Mouse (Mus musculus) gastrocnemius, postnatal 25 days (tissue): ENCODE measurements around the gene Chrm1. TPM values are rescaled to one million over a fixed set of nuclear protein-coding genes. Genes with fewer than 3 reads are reported as not detected.
"Not testable (repeated sequence)": the region's sequence is repeated elsewhere in the genome, so short reads cannot be mapped to it uniquely, and the experiment has no call there.

Source experiments
- DNase-seq: peaks from one replicate; pipeline ENCODE4 v3.0.0; 2022
- total RNA-seq, 2 experiments: library from RNA; stranded (reverse); gene quantifications; 1 replicate in 1 of 2; 2 replicates in 1 of 2; pipeline ENCODE4 v1.2.3; 2021

Gene Chrm1
- total RNA-seq, 2 experiments from 2014 or later: not detected

DNA sequence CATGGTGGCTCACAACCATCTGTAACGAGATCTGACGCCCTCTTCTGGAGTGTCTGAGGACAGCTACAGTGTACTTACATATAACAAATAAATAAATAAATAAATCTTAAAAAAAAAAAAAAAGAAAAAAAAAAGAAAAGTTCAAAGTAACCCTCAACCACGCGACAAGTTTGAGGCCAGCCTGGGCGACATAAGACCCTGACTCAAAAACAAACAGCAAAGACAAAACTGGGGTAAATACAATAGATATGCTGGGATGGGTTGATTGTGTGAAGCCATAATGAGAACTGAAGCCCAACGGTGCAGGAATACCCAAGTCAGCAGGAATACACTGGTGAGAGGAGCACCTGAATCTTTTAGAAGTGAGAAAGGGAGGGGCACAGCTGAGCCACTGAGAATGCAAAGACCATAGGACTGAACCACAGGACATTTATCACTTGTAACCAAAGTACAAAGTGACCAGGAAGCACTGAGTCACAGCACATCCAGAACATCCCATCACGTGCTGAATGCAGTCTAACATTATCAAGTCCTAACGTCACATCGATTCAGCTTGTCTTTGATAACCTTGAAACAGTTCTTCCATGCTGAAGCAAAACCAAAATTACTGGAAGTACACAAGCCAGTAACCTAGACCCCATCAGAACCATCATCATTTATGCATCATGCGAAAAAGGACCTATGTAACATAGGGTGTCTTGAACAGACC, 53.3 kb downstream of the Chrm1 start:
- DNase-seq: no peak

DNA sequence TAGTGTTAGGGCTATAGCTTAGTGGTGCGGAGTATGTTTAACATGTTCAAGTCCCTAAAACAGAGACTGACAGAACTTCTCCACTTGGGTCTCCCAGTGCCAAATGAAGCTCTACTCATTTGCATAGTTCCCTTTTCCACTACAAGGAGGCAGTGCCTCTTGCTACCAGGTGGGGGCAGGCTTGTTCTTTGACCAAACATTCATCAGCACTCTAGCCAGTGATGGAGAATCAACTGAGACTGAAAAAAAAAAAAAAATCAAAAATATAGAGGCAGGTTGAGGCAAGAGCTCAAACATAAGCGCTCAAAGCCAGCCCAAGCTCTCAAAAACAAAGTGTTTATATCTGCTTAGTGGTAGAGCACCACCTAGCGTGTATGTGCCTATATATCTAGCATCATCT, 54.8 kb downstream of the Chrm1 start:
- peak; percentile 43 for DNase-seq

DNA sequence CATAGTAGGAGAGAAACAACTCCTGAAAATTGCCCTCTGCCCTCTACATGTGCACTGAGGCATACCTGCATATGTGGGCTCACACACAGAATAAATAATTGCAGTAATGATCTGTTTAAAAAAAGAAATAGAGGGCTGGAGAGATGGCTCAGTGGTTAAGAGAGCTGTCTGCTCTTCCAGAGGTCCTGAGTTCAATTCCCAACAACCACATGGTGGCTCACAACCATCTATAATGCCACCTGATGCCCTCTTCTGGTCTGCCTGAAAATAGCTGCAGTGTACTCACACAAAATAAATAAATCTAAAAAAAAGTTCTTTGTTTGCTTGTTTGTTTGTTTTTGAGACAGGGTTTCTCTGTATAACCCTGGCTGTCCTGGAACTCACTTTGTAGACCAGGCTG, 55.4 kb downstream of the Chrm1 start:
- not testable (repeated sequence) for DNase-seq

DNA sequence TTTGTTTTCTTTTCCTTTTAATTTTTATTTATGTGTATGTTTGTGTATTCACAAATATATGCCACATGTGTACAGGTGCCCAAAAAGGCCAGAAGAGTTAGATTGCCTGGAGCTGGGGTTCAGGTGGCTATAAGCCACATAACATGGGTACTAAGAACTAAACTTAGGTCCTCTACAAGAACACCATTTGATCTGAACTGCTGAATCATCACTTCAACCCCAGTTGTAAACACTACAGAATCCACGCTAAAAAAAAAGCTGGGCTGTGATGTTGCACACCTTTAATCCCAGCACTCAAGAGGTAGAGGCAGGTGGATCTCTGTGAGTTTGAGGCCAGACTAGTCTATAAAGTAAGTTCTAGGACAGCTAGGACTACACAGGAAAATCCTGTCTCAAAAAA, 57.8 kb downstream of the Chrm1 start:
- DNase-seq: no peak

DNA sequence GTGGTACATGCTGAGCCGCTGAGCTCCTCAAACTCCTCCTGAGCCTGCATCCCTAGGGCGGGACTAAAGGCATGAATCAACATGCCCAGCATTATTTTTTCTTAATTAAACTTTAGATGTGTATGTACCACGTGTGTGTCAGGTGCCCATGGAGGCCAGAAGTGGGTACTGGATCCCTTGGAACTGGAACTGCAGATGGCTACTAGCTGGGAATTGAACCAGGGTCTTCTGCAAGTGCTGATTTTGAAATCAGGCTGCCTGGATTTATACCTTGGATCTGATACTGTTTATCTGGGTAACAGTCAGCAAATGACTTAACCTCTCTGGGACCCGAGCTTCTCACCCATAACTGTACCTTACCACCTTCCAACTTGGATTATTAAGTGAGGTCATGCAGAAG, 58.4 kb downstream of the Chrm1 start:
- DNase-seq: no peak

DNA sequence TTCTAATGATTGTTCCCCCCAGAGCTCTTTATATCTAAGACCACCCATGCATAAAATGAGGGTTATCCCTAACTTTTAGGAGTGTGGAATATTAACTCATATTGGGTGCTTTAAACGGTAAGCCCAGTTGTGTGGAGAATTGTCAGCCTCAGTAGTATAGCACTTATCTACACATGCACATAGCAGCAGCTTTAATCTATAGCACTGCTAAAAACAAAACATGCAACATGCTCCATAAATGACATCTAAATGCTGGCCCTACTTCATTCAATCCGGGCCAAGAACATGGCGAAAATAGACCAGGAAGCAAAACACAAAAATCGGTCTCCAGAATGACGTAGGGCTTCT, 58.9 kb downstream of the Chrm1 start:
- DNase-seq: no peak

DNA sequence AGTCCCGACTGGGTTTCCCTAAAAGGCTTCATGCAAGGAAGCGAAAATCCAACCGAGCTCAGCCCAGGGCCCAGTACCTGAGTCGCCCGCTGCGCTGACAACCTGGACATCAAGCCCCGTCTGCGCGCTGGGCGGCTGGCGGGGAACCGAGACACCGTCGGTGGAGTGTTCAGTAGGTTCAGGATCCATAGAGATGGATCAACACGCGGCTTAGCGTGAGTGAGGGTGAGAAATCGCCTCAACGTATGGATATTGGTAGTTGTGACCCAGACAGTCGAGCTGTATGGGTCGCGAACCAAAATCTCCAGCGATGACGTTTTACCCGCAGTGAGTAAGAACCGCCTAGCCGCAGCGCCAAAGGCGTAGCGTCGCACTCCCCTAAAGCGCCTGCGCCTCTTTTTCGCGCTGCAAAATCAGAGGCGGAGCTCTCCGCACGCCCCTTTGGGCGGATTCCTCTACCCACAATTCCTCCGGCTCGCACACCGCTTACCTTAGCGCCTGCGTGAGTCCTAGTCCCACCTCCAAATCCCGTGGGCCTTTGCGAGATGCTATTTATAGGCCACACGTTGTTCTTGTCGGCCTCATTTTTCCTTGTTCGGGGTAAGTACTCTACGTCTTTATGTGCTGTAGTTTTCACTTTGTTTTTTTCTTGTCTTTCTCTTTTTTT, 59.5 kb downstream of the Chrm1 start, which contains the start of gene Slc3a2:
Slc3a2 (minus strand) TSS at position 463 of the 667 bp plus-strand sequence.
- peak; percentile 96 for DNase-seq

DNA sequence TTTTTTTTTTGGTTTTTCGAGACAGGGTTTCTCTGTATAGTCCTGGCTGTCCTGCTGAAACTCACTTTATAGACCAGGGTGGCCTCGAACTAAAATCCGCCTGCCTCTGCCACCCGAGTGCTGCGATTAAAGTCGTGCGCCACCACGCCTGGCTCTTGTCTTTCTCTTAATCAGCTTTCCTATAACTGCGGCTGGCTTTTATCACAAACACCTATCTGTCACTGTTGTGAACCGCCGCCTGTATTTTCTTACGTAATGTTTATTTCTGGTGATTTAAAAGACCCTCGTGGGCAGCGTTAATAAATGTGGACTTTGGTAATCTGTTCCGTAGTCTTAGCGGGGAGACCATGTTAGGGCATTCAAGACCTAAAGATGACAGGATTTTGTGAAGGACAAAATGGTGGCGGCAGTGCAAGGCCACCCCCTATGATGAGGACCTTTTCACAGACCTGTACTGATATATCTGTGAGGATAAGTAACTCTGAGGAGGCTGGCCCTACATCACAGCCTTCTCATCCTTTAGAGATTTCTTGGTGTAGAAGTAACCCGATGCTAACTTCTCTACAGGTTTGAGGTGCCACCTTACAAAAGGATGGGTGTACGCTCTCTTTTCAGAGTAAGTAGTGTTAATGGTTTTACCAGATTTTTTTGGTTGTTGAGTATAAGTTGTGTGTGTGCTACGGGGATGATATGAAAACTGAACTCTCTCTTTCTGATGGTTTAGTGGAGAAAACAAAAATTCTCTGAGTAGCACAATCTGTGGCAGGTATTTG, 60.2 kb downstream of the Chrm1 start:
- DNase-seq: no peak

DNA sequence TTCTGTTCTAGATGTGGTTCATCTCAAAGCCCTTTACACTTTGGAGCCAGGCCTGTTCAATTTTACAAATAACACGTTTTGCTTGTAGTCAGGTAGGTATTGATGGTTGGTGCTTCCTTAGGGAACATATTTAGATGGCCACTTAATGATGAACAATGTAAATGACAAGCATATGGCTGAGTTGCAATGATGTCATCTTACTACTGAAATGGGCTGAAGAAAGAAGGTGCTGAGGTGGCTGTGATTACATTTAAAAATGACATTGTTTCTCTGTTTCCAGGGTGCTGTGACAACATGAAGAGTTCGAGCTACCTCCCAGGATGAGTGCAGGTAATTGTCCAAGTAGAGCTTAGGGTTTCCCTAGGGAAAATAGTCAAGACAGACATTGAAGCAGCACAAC, 60.8 kb downstream of the Chrm1 start:
- DNase-seq: no peak

DNA sequence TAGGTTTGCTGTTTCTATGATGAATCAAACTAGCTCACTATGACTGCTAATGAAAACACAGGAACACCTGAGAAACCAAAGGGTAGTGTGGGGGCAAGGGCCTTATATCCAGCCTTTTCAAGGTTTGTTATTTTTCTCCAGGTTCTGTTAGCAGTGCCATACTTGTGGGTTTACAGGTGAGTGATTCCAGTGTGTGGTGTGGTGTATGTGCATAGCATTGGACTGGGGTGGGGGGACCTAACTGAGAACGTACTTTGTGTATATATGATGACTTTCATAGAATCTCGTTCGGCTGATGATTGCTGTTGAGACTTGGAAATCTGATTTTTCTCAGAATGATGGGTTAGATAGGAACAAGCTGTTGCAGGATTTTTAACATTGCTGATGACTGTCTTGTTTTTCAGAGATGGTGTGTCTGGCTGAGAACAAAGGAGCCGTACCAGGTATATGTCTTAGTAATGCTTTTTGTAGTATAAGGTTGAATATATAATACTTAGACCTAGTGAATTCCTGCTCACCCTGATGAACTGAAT, 61.6 kb downstream of the Chrm1 start:
- no peak for DNase-seq

DNA sequence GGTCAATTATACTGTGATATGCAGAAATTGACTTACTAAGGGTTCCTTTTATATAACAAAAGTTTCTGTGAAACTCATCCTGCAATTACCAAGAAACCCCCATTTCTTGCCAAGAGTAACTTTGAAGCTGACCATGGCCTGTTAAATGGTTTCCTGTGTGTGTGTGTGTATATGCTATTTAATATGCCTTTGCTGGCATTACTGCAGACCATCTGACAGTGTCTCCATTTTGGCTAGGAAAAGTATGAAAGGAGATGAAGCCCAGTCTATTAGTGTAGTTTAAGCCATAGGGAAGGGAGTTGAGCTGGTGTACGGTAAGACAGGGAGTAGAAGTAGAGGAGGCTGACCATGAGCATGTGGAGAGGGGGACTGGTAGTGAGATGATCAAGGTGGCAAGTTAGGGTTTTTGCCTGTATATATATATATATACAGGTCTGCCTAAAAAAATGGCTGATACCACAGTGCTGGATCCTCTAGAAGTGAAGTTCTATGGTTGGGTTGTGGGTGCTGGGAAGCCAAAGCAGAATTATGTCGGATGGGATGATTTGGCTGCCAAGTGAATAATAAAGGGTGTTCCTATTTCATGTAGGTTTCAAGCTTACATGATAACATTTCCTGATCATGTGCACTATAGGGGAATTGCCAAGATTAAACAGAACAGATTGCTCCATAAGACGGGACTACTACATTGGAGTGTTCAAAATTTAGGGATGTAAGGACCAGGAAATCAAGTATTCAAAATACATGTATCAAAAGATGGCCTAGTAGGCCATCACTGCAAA, 63.2 kb downstream of the Chrm1 start:
- DNase-seq: no peak

DNA sequence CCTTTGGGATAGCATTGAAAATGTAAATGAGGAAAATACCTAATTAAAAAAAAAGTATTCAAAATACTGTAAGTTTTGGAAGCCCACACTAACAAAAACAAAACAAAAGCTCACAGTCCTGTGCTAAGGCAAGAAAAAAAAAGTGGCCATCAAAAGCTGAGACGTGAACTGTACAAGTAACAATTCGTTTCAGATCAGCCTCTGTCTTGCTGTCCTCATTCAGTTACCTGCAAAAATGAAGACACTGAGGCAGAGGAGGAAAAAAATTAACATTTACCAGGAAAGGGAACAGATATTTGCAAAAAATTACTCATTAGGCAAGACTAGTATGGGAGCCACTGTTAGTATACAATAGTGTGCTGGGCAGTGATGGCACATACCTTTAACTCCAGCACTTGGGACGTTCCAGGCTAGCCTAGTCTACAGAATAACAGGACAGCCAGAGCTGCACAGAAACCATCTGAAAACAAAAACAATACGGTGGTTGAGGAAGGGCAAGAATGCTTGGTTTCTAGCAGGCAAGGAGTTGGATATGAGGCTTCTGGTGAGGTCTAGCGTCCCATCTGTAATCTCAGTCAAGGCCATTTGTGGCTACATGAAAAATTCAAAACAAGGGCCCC, 64.0 kb downstream of the Chrm1 start:
- no peak for DNase-seq

DNA sequence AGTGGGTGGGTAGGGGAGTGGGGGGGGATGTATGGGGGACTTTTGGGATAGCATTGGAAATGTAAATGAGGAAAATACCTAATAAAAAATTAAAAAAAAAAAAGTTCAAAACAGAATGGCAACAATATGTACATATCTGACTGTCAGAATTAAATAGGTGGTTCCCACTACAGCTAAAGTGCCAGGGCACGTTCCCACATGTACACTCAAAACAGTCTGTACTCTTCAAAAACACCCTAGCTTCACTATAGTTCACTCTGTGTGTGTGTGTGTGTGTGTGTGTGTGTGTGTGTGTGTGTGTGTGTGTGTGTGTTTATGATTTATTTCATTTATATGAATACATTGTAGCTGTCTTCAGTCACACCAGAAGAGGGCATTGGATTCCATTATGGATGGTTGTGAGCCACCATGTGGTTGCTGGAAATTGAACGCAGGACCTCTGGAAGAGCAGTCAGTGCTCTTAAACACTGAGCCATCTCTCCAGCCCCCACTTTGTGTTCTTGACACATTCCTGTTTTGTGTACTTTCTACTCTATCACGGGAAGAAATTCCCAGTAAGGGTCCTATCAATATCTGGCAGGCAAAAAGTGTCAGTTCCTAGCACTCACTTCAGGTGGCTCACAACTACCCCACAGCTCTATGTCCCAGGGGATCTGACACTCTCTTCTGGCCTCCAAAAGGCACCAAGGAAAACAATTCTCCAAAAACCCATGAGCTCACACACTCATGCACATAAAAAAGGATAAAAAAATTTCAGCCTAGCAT, 64.9 kb downstream of the Chrm1 start:
- not testable (repeated sequence) for DNase-seq

Other genes starting within 250 kb of the Chrm1 start
- not detected for gene Slc22a8, start 72.5 kb upstream of the Chrm1 start, total RNA-seq
- not detected for gene Slc22a6, start 45.8 kb upstream of the Chrm1 start, total RNA-seq
- 10 to 100 TPM; 26.7 to 34.6 TPM for gene Slc3a2, start 59.6 kb downstream of the Chrm1 start, total RNA-seq
- 10 to 100 TPM; 16.9 to 18.2 TPM for gene Wdr74, start 72.0 kb downstream of the Chrm1 start, total RNA-seq
- gene 1700092M07Rik, start 76.9 kb downstream of the Chrm1 start, total RNA-seq: not detected
- gene Stx5a, start 77.6 kb downstream of the Chrm1 start, total RNA-seq: 10 to 100 TPM; 20.9 to 21.6 TPM
- 10 to 100 TPM; 32.4 to 33.8 TPM for gene Nxf1, start 93.3 kb downstream of the Chrm1 start, total RNA-seq
- gene Tmem223, start 107.2 kb downstream of the Chrm1 start, total RNA-seq: 10 to 100 TPM; 82.8 to 87.5 TPM
- gene Tmem179b, start 110.7 kb downstream of the Chrm1 start, total RNA-seq: 1 to 10 TPM; 8.3 to 9.8 TPM
- gene Taf6l, start 122.6 kb downstream of the Chrm1 start, total RNA-seq: 1 to 10 TPM; 4.8 to 5.8 TPM
- gene Polr2g, start 134.8 kb downstream of the Chrm1 start, total RNA-seq: 10 to 100 TPM; 29.3 to 34.7 TPM
- under 1 TPM; 0.43 to 0.56 TPM for gene Zbtb3, start 138.8 kb downstream of the Chrm1 start, total RNA-seq
- gene Ttc9c, start 155.5 kb downstream of the Chrm1 start, total RNA-seq: 10 to 100 TPM; 10.9 to 13.1 TPM
- gene Hnrnpul2, start 156.2 kb downstream of the Chrm1 start, total RNA-seq: 10 to 100 TPM; 34.7 to 38.6 TPM
- not detected for gene AC129217.1, start 166.0 kb downstream of the Chrm1 start, total RNA-seq
- 10 to 100 TPM; 15.7 to 20.8 TPM for gene Bscl2, start 173.7 kb downstream of the Chrm1 start, total RNA-seq
- gene Gng3, start 175.4 kb downstream of the Chrm1 start, total RNA-seq: not detected
- 10 to 100 TPM in 1 of 2 experiments, 1 to 10 TPM in 1; 6.8 to 10.9 TPM for gene Lrrn4cl, start 187.0 kb downstream of the Chrm1 start, total RNA-seq
- gene Ubxn1, start 207.7 kb downstream of the Chrm1 start, total RNA-seq: 100 to 1,000 TPM; 190 to 208 TPM
- 10 to 100 TPM; 50.8 to 57.0 TPM for gene Uqcc3, start 217.1 kb downstream of the Chrm1 start, total RNA-seq
- 10 to 100 TPM in 1 of 2 experiments, 1 to 10 TPM in 1; 4.8 to 10.3 TPM for gene Lbhd1, start 219.9 kb downstream of the Chrm1 start, total RNA-seq
- gene Gm49403, start 220.1 kb downstream of the Chrm1 start, total RNA-seq: not detected
- gene 1810009A15Rik, start 225.1 kb downstream of the Chrm1 start, total RNA-seq: 10 to 100 TPM; 13.1 to 18.0 TPM
- not detected for gene Gm49416, start 225.1 kb downstream of the Chrm1 start, total RNA-seq
- 1 to 10 TPM; 8.3 to 9.4 TPM for gene Ints5, start 229.2 kb downstream of the Chrm1 start, total RNA-seq
- gene Ganab, start 234.3 kb downstream of the Chrm1 start, total RNA-seq: 10 to 100 TPM; 23.1 to 25.9 TPM